Mouse (Mus musculus) thymus, adult 2 months (tissue): Measurements from ENCODE around the gene Wipf2.

Source experiments
- CTCF ChIP-seq: fragments of 200-500 bp; IDR thresholded peaks from 2 replicates; pipeline ENCODE4 v1.5.1; 2012; ENCODE audit warnings: mild to moderate bottlenecking, control low read depth, low read length, moderate library complexity, borderline replicate concordance; ENCODE audit not compliant: control insufficient read depth, poor library complexity, insufficient read depth; ENCODE audit errors: extremely low read depth
- POLR2A ChIP-seq: fragments of 200-500 bp; IDR thresholded peaks from 2 replicates; pipeline ENCODE4 v1.6.1; 2012; ENCODE audit warnings: mild to moderate bottlenecking, low read length, control low read depth, moderate library complexity; ENCODE audit not compliant: control insufficient read depth, poor library complexity, insufficient read depth; ENCODE audit errors: extremely low read depth

DNA sequence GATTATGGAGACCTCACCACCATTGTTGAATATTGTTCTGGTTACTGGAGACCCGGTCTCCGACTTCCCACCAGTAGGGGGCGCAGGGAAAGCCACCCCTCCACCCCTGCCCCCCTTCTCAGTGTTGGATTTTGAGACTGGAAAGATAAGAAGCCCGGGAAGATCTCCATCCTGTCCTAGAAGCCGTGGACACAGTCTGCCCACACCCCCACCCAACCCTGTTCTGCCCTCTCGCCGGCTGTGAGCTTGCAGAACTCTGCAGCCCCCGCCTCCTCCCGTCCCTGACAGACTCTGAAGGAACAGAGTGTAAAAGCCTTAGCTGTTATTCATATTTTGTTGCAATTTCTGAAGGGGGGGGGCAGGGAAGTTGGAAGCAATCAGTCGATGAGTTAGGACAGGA is 90.9 kb downstream of the Wipf2 start:
- peak; percentile 84 for TF ChIP-seq CTCF
- TF ChIP-seq POLR2A = no peak
